Mouse (Mus musculus): Measurements from ENCODE around the gene Efna1.

DNA sequence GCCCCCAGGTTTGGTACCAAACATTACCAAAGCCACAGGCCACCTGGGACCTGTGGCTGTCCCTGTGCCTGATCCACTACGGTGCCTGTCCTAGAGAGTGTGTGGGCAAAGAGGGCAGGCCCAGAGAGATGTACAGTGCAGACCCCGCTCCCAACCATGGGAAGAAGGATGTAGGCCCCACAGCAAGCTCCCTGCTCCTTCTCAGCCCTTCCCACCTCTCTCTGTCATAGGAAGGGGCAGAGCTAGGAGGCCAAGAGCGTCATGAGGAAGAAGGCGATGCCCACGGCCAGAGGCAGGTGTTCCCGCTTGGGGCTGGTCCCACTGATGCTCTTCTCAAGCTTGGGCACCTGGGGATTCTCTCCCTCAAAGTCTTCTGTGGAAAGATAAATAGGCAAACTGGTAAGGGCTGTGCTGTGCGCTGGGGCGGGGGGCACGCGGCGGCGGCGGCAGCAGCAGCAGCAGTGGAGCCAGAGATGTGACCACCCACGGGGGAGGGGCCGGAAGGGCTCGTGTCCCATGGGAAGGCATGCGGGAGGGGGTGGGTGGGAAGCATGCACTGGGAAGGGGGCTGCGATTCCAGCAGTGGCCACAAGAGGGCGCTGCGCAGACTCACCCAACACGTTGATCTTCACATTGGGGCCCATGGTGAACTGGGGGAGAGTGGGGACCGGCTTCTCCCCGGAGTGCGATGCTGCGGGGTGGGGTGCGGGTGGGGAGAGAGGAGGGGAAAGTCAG is 34.4 kb upstream of the Efna1 start:
- TF ChIP-seq CTCF (IDR thresholded peaks at IDR 0.05; ENCODE audit: low read depth, low read length): peak; percentile 92
- no peak for TF ChIP-seq GATA1 (IDR thresholded peaks at IDR 0.05; ENCODE audit: borderline replicate concordance, low read length)
- TF ChIP-seq POLR2AphosphoS5 (IDR thresholded peaks at IDR 0.05; ENCODE audit: insufficient replicate concordance, low read depth, low read length): no peak
- TF ChIP-seq GATA2 (IDR thresholded peaks at IDR 0.05; ENCODE audit: borderline replicate concordance, low read depth, low read length): no peak
- TF ChIP-seq TAL1 (conservative IDR thresholded peaks at IDR 0.05; ENCODE audit: low read depth, low read length): no peak
